Mouse (Mus musculus) left cerebral cortex, adult 2 months (tissue): Measurements from ENCODE around the gene Syt6. TPM values are rescaled to one million over a fixed set of nuclear protein-coding genes. Genes with fewer than 3 reads are reported as not detected.

Experiments
- DNase-seq, 2 experiments: peaks; one replicate each; pipeline ENCODE4 v3.0.0; 2021 to 2022; ENCODE audit warnings: low spot score in 2 of 2, mixed read lengths in 1 of 2; ENCODE audit errors: extremely low spot score in 1 of 2
- H3K27ac ChIP-seq: fragments of 200-600 bp; 2 replicates; pipeline ENCODE4 v1.8.1; 2022
- H3K4me3 ChIP-seq: fragments of 200-600 bp; 2 replicates; pipeline ENCODE4 v1.8.1; 2022
- CTCF ChIP-seq: fragments of 200-600 bp; IDR thresholded peaks from 2 replicates; pipeline ENCODE4 v1.8.1; 2022; ENCODE audit warnings: antibody characterized with exemption, mild to moderate bottlenecking, moderate library complexity
- intact Hi-C: fragments of 180-260 bp; cut with DNase I; formaldehyde crosslinking; loops from one replicate; pipeline ENCODE4 v1.15.1; 2025
- total RNA-seq, 2 experiments: library from RNA; stranded (reverse); gene quantifications; 2 replicates each; pipeline ENCODE4 v1.2.3; 2021

Syt6 gene
- total RNA-seq, 2 experiments from 2014 or later = 12.4 to 14.4 TPM

DNA sequence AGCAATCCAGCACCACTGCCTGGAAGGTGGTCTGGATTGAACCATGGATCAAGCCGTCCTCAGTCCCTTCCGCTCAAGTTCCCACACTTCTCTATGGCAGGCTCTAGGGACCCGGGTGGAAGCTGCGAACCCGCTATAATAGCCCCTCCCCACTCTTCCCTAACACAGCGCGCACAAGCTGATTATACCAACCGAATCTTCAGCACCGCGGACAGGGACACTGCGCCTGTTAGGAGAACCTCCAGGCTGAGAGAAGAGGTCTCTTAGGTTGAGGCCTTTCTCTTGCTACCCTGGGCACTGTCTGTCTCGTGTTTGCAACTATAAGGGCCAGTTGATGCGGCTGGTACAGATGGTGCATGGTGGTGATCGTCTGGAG is 1.3 kb upstream of the Syt6 start:
- Histone ChIP-seq H3K27ac (no peak overlapping the region), H3K4me3 (no peak overlapping the region)
- intact Hi-C loops = no loop called here
- DNase-seq = no peak
- no peak for TF ChIP-seq CTCF

DNA sequence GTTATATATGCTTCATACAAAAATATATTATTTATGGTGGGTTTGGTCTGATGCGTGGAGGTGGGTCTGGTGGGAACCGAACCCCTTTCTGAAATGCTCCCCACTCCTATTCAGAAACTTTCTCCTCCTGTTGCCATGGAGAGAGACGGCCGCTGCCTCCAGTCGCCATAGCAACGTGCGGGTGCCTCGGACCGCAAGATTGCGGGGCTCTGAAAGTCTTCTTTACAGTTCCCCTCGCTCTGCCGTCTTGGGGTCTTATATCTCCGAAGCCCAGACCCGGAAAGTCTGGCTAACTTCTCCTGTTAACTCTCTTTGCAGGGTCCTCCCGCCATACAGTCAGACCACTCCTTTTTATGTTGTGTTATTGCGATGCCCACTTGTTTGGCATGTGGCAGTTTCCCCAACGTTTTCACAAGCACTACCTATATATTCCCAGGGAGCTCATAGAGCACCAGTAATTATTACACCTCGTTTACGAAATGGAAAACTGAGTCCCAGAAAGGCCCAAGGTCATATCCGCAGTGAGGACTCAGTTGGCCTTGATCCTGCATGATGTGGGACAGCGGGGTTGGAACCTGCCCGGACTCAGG is 370 bp upstream of the Syt6 start:
- TF ChIP-seq CTCF = no peak
- peak in 1 of 2 experiments; percentile 25 for DNase-seq
- H3K27ac ChIP-seq = no peak overlapping the region
- intact Hi-C loops = loop anchor here (5.0 kb wide), 1 partner anchor 163 kb away; the partner anchor contains the start of genes Gm10964 and Olfml3
- H3K4me3 ChIP-seq = peak overlapping the region; percentile 55

- DNase-seq = peak; percentile 20 to 25
- H3K4me3 ChIP-seq = peak overlapping the region; percentile 55
- no peak; the same call in 1 of the 2 replicates for TF ChIP-seq CTCF
- intact Hi-C loops = loop anchor here (5.0 kb wide), 1 partner anchor 161 kb away; the partner anchor contains the start of genes Gm10964 and Olfml3
- H3K27ac ChIP-seq = 0 out of 2 replicates have a peak overlapping the region, but pooled peaks have one; percentile 2
Observed at GRCm38 (mm10) chr3:103575893-103576641, 1.0 kb downstream of the Syt6 start.

DNA sequence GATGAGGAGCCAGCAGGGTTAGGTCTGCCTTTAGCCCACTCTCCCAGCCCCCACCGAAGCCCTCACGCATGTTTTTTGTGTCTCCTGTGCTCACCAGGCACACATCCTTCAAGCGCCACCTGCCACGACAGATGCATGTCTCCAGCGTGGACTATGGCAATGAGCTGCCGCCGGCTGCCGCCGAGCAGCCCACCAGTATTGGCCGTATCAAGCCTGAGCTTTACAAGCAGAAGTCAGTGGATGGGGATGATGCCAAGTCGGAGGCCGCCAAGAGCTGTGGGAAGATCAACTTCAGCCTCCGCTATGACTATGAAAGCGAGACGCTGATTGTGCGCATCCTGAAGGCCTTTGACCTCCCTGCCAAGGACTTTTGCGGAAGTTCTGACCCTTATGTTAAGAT is 12.1 kb downstream of the Syt6 start:
- intact Hi-C loops = no loop called here
- Histone ChIP-seq H3K27ac (no peak overlapping the region), H3K4me3 (no peak overlapping the region)
- DNase-seq = no peak
- no peak for TF ChIP-seq CTCF

DNA sequence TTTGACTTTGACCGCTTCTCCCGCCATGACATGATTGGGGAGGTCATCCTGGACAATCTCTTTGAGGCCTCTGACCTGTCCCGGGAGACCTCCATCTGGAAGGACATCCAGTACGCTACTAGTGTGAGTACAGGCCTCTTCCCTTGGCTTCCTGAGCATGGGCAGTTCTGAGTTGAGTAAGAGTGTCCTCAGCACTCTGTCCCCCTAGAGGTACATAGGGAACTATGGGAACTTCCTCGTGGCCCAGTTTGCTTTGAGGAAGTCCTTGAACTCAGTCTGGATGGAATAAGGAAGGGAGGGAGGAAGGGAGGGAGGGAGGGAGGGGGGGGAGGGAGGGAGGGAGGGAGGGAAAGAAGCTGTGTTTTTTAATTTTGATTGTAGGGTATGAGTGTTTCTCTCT is 12.6 kb downstream of the Syt6 start:
- no peak overlapping the region for H3K27ac ChIP-seq
- H3K4me3 ChIP-seq = no peak overlapping the region
- intact Hi-C loops = no loop called here
- no peak for DNase-seq
- TF ChIP-seq CTCF = no peak

DNA sequence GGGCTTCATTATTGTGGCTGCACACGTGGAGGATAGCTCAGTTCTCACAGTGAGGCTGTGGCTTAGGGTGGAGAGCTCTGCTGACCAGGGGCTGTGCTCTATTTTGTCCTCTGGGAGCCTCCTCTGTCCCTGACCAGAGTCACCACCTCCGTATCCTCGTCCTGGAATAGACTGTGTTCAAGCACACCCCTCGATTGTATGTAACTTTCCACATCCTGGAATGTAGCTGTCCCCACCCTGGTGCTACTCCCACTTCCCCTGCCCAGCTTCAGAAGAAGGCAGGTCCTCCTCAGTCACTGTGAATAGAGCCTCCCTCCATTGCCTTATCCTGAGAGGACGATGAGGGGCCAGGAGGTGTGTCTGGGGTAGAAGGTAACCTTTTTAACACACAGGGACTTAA is 14.6 kb downstream of the Syt6 start:
- Histone ChIP-seq H3K27ac (no peak overlapping the region), H3K4me3 (no peak overlapping the region)
- TF ChIP-seq CTCF = no peak
- no peak for DNase-seq
- intact Hi-C loops = no loop called here

DNA sequence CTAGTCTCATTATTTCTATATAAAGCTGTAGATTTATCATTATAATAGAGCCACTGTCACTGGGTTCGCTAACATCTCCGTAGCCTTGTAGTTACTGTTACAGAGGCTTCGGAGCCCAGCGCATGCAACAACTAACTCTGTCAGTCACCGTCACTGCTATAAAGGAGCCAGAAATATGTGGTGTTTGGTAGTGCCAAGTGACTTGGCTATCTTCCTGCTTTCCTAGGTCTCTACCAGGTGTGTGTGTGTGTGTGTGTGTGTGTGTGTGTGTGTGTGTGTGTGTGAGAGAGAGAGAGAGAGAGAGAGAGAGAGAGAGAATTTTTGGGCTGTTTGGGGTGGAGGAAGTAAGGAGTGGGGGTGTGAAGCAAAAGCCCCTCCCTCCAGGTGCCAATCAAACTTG is 17.6 kb downstream of the Syt6 start:
- DNase-seq = no peak

GRCm38 (mm10) chr3:103593631-103594030 is 18.6 kb downstream of the Syt6 start:
- intact Hi-C loops = no loop called here
- no peak overlapping the region for H3K27ac ChIP-seq
- TF ChIP-seq CTCF = no peak
- no peak overlapping the region for H3K4me3 ChIP-seq
- no peak for DNase-seq

More for the DNA sequence above, 17.6 kb downstream of the Syt6 start:
- intact Hi-C loops = no loop called here
- no peak overlapping the region for H3K27ac ChIP-seq
- H3K4me3 ChIP-seq = no peak overlapping the region
- no peak for TF ChIP-seq CTCF

GRCm38 (mm10) chr3:103595271-103595810 is 20.3 kb downstream of the Syt6 start:
- Histone ChIP-seq H3K27ac (no peak overlapping the region), H3K4me3 (no peak overlapping the region)
- TF ChIP-seq CTCF = no peak
- intact Hi-C loops = no loop called here
- DNase-seq = no peak

- TF ChIP-seq CTCF = no peak
- Histone ChIP-seq H3K4me3 (no peak overlapping the region), H3K27ac (no peak overlapping the region)
- DNase-seq = no peak
- intact Hi-C loops = no loop called here
Observed at GRCm38 (mm10) chr3:103597586-103597985, 22.6 kb downstream of the Syt6 start.

DNA sequence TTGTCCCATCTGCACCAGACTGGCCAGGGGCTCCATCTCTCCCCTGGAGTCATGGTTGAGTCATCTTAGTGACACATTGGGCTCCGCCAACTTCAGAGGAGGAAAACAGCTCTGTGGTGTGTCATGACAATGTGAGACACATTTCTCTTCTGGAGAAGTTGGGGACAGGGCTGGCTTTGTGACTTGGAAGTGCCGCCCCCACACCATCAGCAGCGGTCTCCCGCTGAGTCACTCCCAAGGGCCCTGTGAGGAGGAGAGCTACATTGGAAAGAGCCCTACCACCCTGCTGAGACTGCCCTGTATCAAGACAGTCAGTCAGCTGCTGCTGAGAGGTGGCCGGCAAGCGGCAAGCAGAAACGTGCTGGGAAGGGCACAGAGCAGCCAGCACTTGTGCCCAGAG is 26.0 kb downstream of the Syt6 start:
- intact Hi-C loops = loop anchor here (2.0 kb wide), 1 partner anchor 82 kb away; no protein-coding TSS in a partner anchor
- peak; percentile 64 to 69 for DNase-seq
- Histone ChIP-seq H3K27ac (peak overlapping the region; percentile 51; the same call in 1 of the 2 replicates), H3K4me3 (no peak overlapping the region)
- TF ChIP-seq CTCF = no peak

DNA sequence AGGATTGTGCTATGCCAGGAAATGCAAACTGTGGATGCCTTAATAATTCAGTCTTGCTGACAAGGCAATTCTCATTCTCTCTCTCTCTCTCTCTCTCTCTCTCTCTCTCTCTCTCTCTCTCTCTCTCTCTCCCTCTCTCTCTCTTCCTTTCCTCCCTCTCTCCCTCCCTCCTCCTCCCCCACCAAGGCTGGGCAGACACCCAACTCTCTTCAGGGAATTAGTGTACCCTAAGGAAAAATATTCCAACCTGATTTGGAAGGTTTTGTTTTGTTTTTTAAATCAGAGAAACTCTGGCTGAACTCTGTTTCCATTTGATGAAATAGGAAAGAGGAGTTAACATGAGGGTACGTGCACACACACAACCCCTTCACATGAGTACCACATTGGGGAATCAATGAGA is 26.5 kb downstream of the Syt6 start:
- intact Hi-C loops = loop anchor here (2.0 kb wide), 1 partner anchor 81 kb away; no protein-coding TSS in a partner anchor
- TF ChIP-seq CTCF = no peak
- Histone ChIP-seq H3K4me3 (no peak overlapping the region), H3K27ac (no peak overlapping the region)
- DNase-seq = no peak
